Mouse (Mus musculus) embryo, embryonic 11.5 days (tissue): Measurements from ENCODE around the gene Cd300lg.

ENCODE experiments used
- DNase-seq: peaks from one replicate; pipeline ENCODE4 v3.0.0-alpha.2; 2012; ENCODE audit warnings: low read depth, low spot score

The Cd300lg gene

DNA sequence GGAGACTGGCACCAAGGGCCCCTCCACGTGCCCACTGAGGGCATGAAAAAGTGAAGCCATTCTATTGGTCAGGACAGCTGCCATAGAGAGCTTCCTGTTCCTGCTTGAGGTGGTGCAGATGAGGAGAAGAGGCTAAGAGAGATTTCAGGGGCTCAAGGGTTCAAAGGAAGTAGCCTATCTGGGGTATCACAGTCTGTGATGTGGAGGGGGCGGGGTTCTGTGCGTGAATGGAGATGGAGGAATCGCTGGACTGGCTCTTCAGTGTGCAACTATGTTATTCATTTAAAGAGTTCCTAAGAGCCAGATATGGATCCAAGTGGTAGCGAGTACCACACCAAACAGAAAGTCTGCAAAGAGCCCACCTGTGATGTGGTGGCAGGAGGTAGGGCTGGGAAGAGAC lies 55.1 kb downstream of the Cd300lg start:
- no peak for DNase-seq

DNA sequence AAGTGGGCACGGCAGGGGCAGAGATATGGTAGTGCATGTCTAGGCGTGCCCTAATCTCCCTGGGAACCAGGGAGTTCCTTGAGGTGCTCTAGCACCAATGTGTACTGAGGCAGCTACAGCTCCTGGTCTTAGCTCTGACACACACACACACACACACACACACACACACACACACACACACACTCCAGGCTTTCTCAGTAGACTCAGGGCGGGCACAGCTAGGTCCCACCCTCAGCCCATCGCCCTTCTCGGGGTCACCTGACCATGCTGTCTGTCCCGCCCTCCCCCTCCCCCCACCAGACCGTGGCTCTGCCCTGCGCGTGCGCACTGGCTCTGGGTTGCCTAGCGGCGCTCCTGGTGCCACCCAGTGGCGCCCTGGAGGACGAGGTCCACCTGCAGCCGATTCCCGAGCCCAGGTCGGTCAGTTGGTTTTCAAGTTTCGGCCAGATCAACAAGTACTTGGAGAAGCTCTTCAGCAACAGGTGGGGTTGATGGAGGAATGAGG lies 55.6 kb downstream of the Cd300lg start:
- DNase-seq: peak; percentile 88

DNA sequence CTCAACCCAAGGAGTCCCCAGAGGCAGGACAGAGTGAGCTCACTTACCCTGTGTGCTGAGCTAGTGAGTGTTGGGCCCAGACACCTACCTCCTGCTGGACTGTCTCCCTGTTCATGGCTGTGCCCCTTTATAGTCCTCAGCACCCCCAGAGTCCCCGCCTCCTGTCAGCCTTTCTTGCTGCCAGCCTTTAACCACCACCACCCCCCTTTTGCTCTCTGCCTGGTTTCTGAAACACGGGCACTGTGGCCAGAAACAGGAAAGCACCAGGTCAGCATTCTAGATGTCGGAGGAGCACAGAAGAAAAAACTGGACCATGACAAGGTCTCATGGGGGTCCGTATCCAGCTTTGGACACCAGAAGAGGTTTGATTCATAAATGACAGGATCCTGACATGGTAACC lies 59.9 kb downstream of the Cd300lg start, which contains the start of gene Ppy:
Ppy (minus strand) TSS at position 101 of the 400 bp plus-strand sequence.
- no peak for DNase-seq

DNA sequence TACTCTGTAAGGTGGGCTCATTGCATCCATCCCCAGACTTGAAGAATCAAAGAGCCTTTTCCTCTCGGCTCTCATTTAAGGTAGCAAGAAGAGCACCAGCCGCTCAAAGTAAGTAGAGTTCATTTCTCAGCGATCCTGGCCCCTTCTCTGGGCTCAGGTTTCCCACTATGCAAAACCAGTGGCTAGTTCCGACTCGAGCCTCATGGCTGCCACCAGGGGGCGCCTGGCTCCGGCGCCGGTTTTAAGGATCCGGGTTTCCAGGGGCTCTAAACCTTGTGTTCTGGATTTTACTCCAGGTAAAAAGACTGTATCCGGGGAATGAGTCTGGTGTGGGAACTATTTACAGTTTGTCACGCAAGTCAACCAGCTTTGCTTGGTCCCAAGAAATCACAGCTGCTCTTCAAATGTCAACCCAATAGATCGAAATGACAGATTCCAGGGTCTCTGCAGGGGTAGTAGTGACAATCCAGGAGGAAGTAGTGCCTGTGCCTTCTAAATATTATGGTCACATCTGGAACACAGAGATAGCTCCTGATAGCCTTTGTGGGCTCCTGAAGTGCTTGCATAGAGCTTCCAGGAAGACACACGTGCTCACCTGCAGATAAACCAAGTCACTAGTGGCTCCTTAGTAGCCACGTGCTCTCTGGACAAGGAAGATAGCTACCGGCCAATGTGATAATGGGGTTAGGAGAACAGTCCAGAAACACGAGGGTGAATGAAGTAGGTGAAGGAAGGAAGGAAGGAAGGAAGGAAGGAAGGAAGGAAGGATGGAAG lies 61.4 kb downstream of the Cd300lg start:
- peak; percentile 81 for DNase-seq
